Mouse (Mus musculus) stomach, embryonic 16.5 days (tissue): Measurements from ENCODE around the gene Cabp2. TPM values are rescaled to one million over a fixed set of nuclear protein-coding genes. Genes with fewer than 3 reads are reported as not detected.

Source experiments
- ATAC-seq: fragments of 200-750 bp; cut with Nextera tagmentation; 2 replicates; pipeline ENCODE4 v1.8.0; 2017; ENCODE audit warnings: moderate number of reproducible peaks, moderate TSS enrichment; ENCODE audit not compliant: insufficient read depth, low FRiP score
- H3K27ac ChIP-seq: fragments of 300-500 bp; sonication (generic); 2 replicates; pipeline ENCODE4 v1.5.1; 2014; ENCODE audit warnings: low read length
- H3K27me3 ChIP-seq: fragments of 300-500 bp; sonication (generic); 2 replicates; pipeline ENCODE4 v1.6.1; 2014; ENCODE audit warnings: low read length, control low read depth, mixed read lengths; ENCODE audit not compliant: control insufficient read depth, insufficient read depth
- H3K36me3 ChIP-seq: fragments of 300-500 bp; sonication (generic); 2 replicates; pipeline ENCODE4 v1.6.1; 2014; ENCODE audit warnings: low read length; ENCODE audit not compliant: control insufficient read depth, insufficient read depth
- H3K4me1 ChIP-seq: fragments of 300-500 bp; sonication (generic); 2 replicates; pipeline ENCODE4 v1.6.1; 2014; ENCODE audit warnings: low read length, control low read depth, mixed read lengths; ENCODE audit not compliant: control insufficient read depth, insufficient read depth
- H3K4me2 ChIP-seq: fragments of 300-500 bp; sonication (generic); 2 replicates; pipeline ENCODE4 v1.6.1; 2014; ENCODE audit warnings: low read depth, low read length, mixed read lengths
- H3K4me3 ChIP-seq: fragments of 300-500 bp; sonication (generic); replicated peaks from 2 replicates; pipeline ENCODE4 v1.5.1; 2014; ENCODE audit warnings: mild to moderate bottlenecking, low read length
- H3K9ac ChIP-seq: fragments of 300-500 bp; sonication (generic); 2 replicates; pipeline ENCODE4 v1.6.1; 2014; ENCODE audit warnings: low read length
- H3K9me3 ChIP-seq: fragments of 300-500 bp; sonication (generic); replicated peaks from 2 replicates; pipeline ENCODE4 v1.6.1; 2016; ENCODE audit warnings: low read length, control low read depth; ENCODE audit not compliant: control insufficient read depth
- WGBS: fragments of 180-500 bp; shearing (Covaris S2); extraction: QIAGEN DNeasy Blood & Tissue Kit; methylation state at CpG from one replicate; pipeline ENCODE4 v1.1.7; 2014; 5-methylcytosine and 5-hydroxymethylcytosine counted together
- polyA plus RNA-seq: library from polyadenylated mRNA; unstranded; fragments of >200 nt; fragmentation: Nextera tagmentation; extraction: Ambion mirVana; gene quantifications from 2 replicates; pipeline ENCODE4 v1.2.1, GENCODE M21; 2015

The Cabp2 gene
- polyA plus RNA-seq, 1 experiment from 2014 or later, result 2.9 TPM

DNA sequence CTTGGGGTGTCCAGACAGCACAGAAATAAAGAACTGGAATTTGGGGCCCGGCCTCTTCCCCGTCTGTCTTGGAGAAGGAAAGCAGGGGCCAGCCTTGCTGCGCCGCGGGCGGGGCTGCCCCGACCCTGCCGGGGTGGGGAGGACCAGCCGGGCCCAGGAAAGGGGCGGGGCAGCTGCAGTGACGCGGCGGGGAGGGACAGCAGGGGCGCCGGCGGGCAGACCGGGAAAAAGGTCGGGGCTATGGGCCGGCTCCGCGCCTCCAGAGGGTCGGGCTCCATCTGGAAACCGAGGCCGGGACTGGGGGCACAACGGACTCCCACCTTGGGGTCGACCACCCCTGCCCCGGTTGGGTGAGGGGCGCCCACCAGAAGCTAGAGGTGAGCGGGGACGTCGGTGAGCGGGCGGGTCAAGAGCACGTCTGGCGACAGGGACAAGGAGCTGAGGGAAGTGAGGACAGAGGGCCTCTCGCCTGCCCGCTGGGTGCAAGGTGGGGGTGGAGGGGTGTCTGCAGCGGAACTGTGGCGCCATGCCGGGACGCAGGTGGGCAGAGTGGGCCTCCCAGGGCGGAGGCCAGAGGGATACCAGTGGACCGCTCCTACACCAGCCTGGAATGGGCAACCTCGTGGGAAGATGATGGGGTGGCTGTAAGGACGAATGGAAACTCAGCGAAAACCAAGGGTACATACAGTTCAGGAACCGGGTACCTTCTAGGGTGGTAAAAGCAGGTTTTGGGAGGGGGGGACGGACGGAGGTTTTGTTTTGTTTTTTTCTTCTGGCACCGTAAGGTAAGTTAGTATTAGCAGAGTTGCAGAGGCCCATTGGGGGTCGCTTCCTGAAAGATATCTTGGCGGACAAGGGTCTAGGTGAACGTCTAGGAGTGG is 18.7 kb downstream of the Cabp2 start, which contains the start of gene Pitpnm1:
TSS of gene Pitpnm1 (plus strand) at position 162 of the 881 bp plus-strand sequence.
- peak within 1 kb of the TSS; percentile 57 for H3K4me3 ChIP-seq
- peak within 1 kb of the TSS; percentile 85 for H3K27ac ChIP-seq
- peak within 1 kb of the TSS; percentile 86 for H3K4me2 ChIP-seq
- peaks cover 41% of the 10 kb centered on the region for H3K4me1 ChIP-seq
- WGBS, result 1% methylated on average over 52 of the region's 53 CpGs
- H3K27me3 ChIP-seq, result 0 out of 2 replicates have a peak, but pooled peaks cover 4% of the 10 kb centered on the region
- H3K9ac ChIP-seq, result peak within 1 kb of the TSS; percentile 68
- H3K36me3 ChIP-seq, result no peaks in the 10 kb centered on the region
- peak; percentile 15; the same call in 1 of the 2 replicates for ATAC-seq
- no peaks in the 10 kb centered on the region for H3K9me3 ChIP-seq

- Histone ChIP-seq H3K9ac (peak overlapping the region; percentile 68), H3K9me3 (no peaks in the 10 kb centered on the region), H3K4me3 (peak overlapping the region; percentile 57), H3K27ac (no peak overlapping the region), H3K36me3 (no peaks in the 10 kb centered on the region), H3K4me1 (peaks cover 41% of the 10 kb centered on the region), H3K27me3 (0 out of 2 replicates have a peak, but pooled peaks cover 4% of the 10 kb centered on the region), H3K4me2 (peak overlapping the region; percentile 86)
- 3% methylated on average over 52 of the region's 52 CpGs for WGBS
- ATAC-seq, result no peak
Observed at GRCm38 (mm10) chr19:4100718-4101261, 19.4 kb downstream of the Cabp2 start.

- Histone ChIP-seq H3K9ac (no peak overlapping the region), H3K4me1 (peaks cover 38% of the 10 kb centered on the region), H3K27ac (no peak overlapping the region), H3K9me3 (no peaks in the 10 kb centered on the region), H3K36me3 (no peaks in the 10 kb centered on the region), H3K27me3 (0 out of 2 replicates have a peak, but pooled peaks cover 4% of the 10 kb centered on the region), H3K4me2 (peak overlapping the region; percentile 86; the same call in 1 of the 2 replicates), H3K4me3 (no peak overlapping the region)
- ATAC-seq, result no peak
- 83% methylated on average over 6 of the region's 6 CpGs for WGBS
Observed at GRCm38 (mm10) chr19:4101466-4101865, 20.1 kb downstream of the Cabp2 start.

- ATAC-seq, result no peak
- peaks cover 36% of the 10 kb centered on the region for H3K4me1 ChIP-seq
- no peak overlapping the region for H3K4me2 ChIP-seq
- WGBS, result 88% methylated on average over 2 of the region's 2 CpGs
- H3K27me3 ChIP-seq, result 0 out of 2 replicates have a peak, but pooled peaks cover 4% of the 10 kb centered on the region
- no peaks in the 10 kb centered on the region for H3K36me3 ChIP-seq
- no peaks in the 10 kb centered on the region for H3K9me3 ChIP-seq
- H3K4me3 ChIP-seq, result no peak overlapping the region
- no peak overlapping the region for H3K27ac ChIP-seq
- H3K9ac ChIP-seq, result no peak overlapping the region
Observed at GRCm38 (mm10) chr19:4102049-4102448, 20.7 kb downstream of the Cabp2 start.

DNA sequence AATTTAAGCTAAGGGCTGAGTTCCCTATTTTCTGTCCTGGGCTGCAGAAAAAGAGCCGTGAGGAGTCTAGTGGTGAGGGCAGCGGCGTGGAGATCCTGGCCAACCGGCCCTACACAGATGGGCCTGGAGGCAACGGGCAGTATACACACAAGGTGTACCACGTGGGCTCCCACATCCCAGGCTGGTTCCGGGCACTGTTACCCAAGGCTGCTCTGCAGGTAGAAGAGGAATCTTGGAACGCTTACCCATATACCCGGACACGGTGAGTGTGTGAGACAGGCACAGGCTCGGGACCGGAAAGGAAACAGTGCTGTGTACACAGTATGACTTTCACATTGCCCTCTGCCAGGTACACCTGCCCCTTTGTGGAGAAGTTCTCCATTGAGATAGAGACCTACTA is 21.2 kb downstream of the Cabp2 start:
- Histone ChIP-seq H3K27ac (no peak overlapping the region), H3K4me2 (no peak overlapping the region), H3K9me3 (no peaks in the 10 kb centered on the region), H3K4me1 (peaks cover 33% of the 10 kb centered on the region), H3K9ac (no peak overlapping the region), H3K4me3 (no peak overlapping the region), H3K27me3 (0 out of 2 replicates have a peak, but pooled peaks cover 4% of the 10 kb centered on the region), H3K36me3 (no peaks in the 10 kb centered on the region)
- ATAC-seq, result no peak
- 91% methylated on average over 12 of the region's 12 CpGs for WGBS

DNA sequence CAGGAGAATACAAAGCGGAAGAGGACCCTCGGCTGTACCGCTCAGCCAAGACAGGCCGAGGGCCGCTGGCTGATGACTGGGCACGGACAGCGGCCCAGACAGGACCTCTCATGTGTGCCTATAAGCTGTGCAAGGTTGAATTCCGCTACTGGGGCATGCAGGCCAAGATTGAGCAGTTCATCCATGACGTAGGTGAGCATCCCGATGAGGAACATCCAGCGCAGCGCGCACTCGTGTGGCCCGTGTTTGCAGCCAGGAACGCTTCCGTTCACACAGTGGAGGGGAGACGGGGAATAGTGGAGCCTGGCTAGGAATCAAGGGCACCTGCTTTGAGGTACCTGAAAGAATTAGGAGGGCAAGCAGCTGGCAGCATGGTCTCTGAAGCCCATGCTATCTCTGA is 21.9 kb downstream of the Cabp2 start:
- Histone ChIP-seq H3K4me1 (peaks cover 28% of the 10 kb centered on the region), H3K27ac (no peak overlapping the region), H3K4me3 (no peak overlapping the region), H3K4me2 (no peak overlapping the region), H3K36me3 (no peaks in the 10 kb centered on the region), H3K9ac (no peak overlapping the region), H3K9me3 (no peaks in the 10 kb centered on the region), H3K27me3 (0 out of 2 replicates have a peak, but pooled peaks cover 4% of the 10 kb centered on the region)
- 94% methylated on average over 18 of the region's 18 CpGs for WGBS
- no peak for ATAC-seq

GRCm38 (mm10) chr19:4103792-4104191 is 22.4 kb downstream of the Cabp2 start:
- H3K36me3 ChIP-seq, result no peaks in the 10 kb centered on the region
- H3K27ac ChIP-seq, result no peak overlapping the region
- peaks cover 23% of the 10 kb centered on the region for H3K4me1 ChIP-seq
- no peak for ATAC-seq
- WGBS, result 61% methylated on average over 3 of the region's 3 CpGs
- no peaks in the 10 kb centered on the region for H3K9me3 ChIP-seq
- no peak overlapping the region for H3K4me3 ChIP-seq
- 0 out of 2 replicates have a peak, but pooled peaks cover 4% of the 10 kb centered on the region for H3K27me3 ChIP-seq
- H3K9ac ChIP-seq, result no peak overlapping the region
- H3K4me2 ChIP-seq, result no peak overlapping the region

DNA sequence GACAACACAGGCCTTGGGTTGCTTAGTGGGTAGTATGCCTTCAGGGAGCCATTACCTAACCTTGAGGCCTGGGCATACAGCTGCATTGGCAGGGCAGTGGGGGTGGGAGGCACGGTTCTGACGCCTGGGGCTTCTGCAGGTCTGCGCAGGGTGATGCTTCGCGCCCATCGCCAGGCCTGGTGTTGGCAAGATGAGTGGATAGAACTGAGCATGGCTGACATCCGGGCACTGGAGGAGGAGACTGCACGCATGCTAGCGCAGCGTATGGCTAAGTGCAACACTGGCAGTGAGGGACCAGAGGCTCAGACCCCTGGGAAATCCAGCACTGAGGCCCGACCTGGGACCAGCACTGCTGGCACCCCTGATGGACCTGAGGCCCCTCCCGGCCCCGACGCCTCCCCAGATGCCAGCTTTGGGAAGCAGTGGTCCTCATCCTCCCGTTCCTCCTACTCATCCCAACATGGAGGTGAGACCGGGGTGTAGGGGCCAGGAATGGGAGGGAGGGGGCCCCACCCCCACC is 23.4 kb downstream of the Cabp2 start:
- no peak for ATAC-seq
- H3K9ac ChIP-seq, result no peak overlapping the region
- 0 out of 2 replicates have a peak, but pooled peaks cover 4% of the 10 kb centered on the region for H3K27me3 ChIP-seq
- H3K4me3 ChIP-seq, result no peak overlapping the region
- 89% methylated on average over 16 of the region's 16 CpGs for WGBS
- no peak overlapping the region for H3K27ac ChIP-seq
- H3K36me3 ChIP-seq, result no peaks in the 10 kb centered on the region
- H3K4me1 ChIP-seq, result peaks cover 14% of the 10 kb centered on the region
- no peaks in the 10 kb centered on the region for H3K9me3 ChIP-seq
- no peak overlapping the region for H3K4me2 ChIP-seq

GRCm38 (mm10) chr19:4106654-4107053 is 25.3 kb downstream of the Cabp2 start:
- 90% methylated on average over 14 of the region's 14 CpGs for WGBS

More at GRCm38 (mm10) chr19:4106654-4107053, 25.3 kb downstream of the Cabp2 start:
- Histone ChIP-seq H3K9me3 (no peaks in the 10 kb centered on the region), H3K4me3 (no peak overlapping the region), H3K9ac (no peak overlapping the region), H3K27me3 (no peaks in the 10 kb centered on the region), H3K4me1 (no peaks in the 10 kb centered on the region), H3K27ac (no peak overlapping the region), H3K4me2 (no peak overlapping the region), H3K36me3 (no peaks in the 10 kb centered on the region)
- no peak for ATAC-seq
